Mouse (Mus musculus): ENCODE results near the gene Gm3880. TPM values are rescaled to one million over a fixed set of nuclear protein-coding genes. Genes with fewer than 3 reads are reported as not detected.

Gm3880 gene
- not detected for polyA plus RNA-seq (2014; fragmentation: Illumina TruSeq; extraction: RNeasy Lipid Tissue Mini Kit (QIAGEN cat#74804); ENCODE audit: insufficient read depth, low read depth, low replicate concordance)

DNA sequence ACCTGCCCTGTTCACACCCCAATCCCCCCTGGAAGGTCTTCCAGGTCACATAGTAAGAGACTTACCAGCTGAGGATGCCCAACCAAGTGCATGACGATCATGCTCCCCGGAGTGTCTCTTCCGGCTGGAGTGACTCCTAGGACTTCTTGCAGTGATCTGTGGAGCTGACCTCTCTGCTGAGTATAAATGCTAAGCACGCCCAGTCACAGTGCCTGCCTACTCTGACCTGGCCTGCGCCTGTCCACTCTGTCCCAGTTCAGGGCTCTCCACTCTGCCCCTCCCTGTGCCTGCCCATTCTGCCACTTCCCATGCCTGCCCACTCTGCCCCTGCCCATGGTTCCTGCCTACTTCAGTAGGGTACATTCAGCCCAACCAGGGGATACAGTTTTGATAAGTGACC is at the start of gene Gm3880:
Gene Gm3880, minus strand, starts transcription at position 101 of the 400 bp plus-strand sequence.

DNA sequence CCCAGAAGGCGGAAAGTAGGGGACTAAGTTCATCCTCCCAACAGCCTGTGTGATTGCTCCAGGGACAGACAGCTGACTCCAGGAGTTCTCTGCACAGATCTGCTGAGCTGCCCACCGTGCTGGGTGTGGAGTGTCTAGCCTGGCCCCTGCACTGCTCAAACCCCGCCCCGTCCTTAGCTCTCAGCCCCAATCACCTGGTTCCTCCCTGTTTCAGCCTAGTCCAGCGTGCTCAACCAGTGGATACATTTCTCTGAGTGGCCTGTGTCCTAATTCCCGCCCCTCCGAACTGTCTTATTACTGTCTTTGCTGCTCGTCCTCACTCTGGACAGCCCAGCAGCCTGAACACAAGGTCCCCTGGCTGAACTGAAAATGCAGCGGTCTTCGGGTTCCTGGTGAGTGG is 20.8 kb upstream of the Gm3880 start, which contains the start of the genes Gm9112 and Dmrtc1b:
Gene Gm9112, minus strand, starts transcription at position 101 of the 400 bp plus-strand sequence.
Gene Dmrtc1b, plus strand, starts transcription at position 331 of the 400 bp plus-strand sequence.

GRCm38 (mm10) chrX:102643823-102644572 is 42.8 kb downstream of the Gm3880 start, which contains the start of gene Phka1:
TSS of gene Phka1 (minus strand) at chrX:102644246.

Other genes with a start within 250 kb of the Gm3880 start
- gene Hdac8, start 181.6 kb downstream of the Gm3880 start, polyA plus RNA-seq (2014; fragmentation: Illumina TruSeq; extraction: RNeasy Lipid Tissue Mini Kit (QIAGEN cat#74804); ENCODE audit: insufficient read depth, low read depth, low replicate concordance), result 6.4 TPM
- gene Phka1, start 42.7 kb downstream of the Gm3880 start, polyA plus RNA-seq (2014; fragmentation: Illumina TruSeq; extraction: RNeasy Lipid Tissue Mini Kit (QIAGEN cat#74804); ENCODE audit: insufficient read depth, low read depth, low replicate concordance), result 4.9 TPM
- not detected for gene Gm9112, start 20.7 kb upstream of the Gm3880 start, polyA plus RNA-seq (2014; fragmentation: Illumina TruSeq; extraction: RNeasy Lipid Tissue Mini Kit (QIAGEN cat#74804); ENCODE audit: insufficient read depth, low read depth, low replicate concordance)
- not detected for gene Dmrtc1b, start 20.9 kb upstream of the Gm3880 start, polyA plus RNA-seq (2014; fragmentation: Illumina TruSeq; extraction: RNeasy Lipid Tissue Mini Kit (QIAGEN cat#74804); ENCODE audit: insufficient read depth, low read depth, low replicate concordance)
- gene Dmrtc1c1, start 116.0 kb upstream of the Gm3880 start, polyA plus RNA-seq (2014; fragmentation: Illumina TruSeq; extraction: RNeasy Lipid Tissue Mini Kit (QIAGEN cat#74804); ENCODE audit: insufficient read depth, low read depth, low replicate concordance), result not detected
- gene Dmrtc1c2, start 167.6 kb upstream of the Gm3880 start, polyA plus RNA-seq (2014; fragmentation: Illumina TruSeq; extraction: RNeasy Lipid Tissue Mini Kit (QIAGEN cat#74804); ENCODE audit: insufficient read depth, low read depth, low replicate concordance), result not detected
- not detected for gene 1700031F05Rik, start 181.0 kb upstream of the Gm3880 start, polyA plus RNA-seq (2014; fragmentation: Illumina TruSeq; extraction: RNeasy Lipid Tissue Mini Kit (QIAGEN cat#74804); ENCODE audit: insufficient read depth, low read depth, low replicate concordance)
- gene Dmrtc1a, start 221.7 kb upstream of the Gm3880 start, polyA plus RNA-seq (2014; fragmentation: Illumina TruSeq; extraction: RNeasy Lipid Tissue Mini Kit (QIAGEN cat#74804); ENCODE audit: insufficient read depth, low read depth, low replicate concordance), result 0.19 TPM
- gene 1700011M02Rik, start 221.9 kb upstream of the Gm3880 start, polyA plus RNA-seq (2014; fragmentation: Illumina TruSeq; extraction: RNeasy Lipid Tissue Mini Kit (QIAGEN cat#74804); ENCODE audit: insufficient read depth, low read depth, low replicate concordance), result not detected
- gene 1700018G05Rik, start 241.4 kb upstream of the Gm3880 start, polyA plus RNA-seq (2014; fragmentation: Illumina TruSeq; extraction: RNeasy Lipid Tissue Mini Kit (QIAGEN cat#74804); ENCODE audit: insufficient read depth, low read depth, low replicate concordance), result not detected